Mouse (Mus musculus) T-cell, adult 2 months (primary cell): Measurements from ENCODE around the gene 4930402K13Rik.
"Not testable (repeated sequence)": the region's sequence is repeated elsewhere in the genome, so short reads cannot be mapped to it uniquely, and the experiment has no call there.

Experiments
- DNase-seq: peaks from one replicate; pipeline ENCODE4 v3.0.0; 2022; ENCODE audit warnings: low spot score

The 4930402K13Rik gene

DNA sequence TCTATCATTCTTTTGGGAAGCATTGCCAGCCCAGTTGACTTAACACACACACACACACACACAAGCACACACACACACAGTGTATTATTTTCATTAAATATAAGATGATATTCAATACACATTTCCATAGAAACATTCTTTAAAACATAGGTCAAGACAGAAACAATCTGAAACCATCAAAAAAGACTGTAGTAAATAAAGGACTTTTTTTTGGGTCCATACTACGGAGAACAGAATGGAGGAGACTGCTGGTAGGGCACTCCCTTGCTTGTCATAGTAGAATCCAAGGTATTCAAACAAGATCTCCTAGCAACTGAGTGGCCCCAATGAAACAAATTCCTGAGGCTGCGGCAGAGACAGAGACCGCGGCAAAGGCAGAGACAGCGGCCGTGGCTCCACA is at the start of gene 4930402K13Rik:
Gene 4930402K13Rik, plus strand, starts transcription at position 301 of the 400 bp plus-strand sequence.
- no peak for DNase-seq

DNA sequence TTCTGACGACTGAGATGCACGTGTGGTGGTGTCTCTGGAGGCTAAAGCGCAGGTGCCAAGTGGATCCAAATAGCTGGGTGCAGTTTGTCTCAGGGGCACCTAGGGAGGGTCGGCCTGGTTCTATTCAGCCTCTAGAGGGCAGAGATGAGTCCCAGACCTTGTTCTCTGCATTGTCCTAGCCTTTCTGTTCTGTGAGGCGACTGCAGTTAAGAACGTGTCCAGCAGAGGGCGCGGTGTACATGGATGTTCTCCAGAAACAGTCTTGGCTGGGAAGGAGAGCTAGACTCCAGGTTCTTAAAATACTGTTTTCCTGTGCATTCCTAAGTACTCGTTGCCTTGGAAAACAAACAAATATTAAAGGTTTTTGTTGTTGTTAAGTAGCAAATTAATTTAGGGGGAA is 43.4 kb upstream of the 4930402K13Rik start:
- peak; percentile 28 for DNase-seq

- DNase-seq, result no peak
These were observed 42.3 kb upstream of the 4930402K13Rik start for GRCm38 (mm10) chrX:9062101-9062500.

GRCm38 (mm10) chrX:9062715-9063114 is 41.6 kb upstream of the 4930402K13Rik start, which contains the start of gene Fthl17f:
Gene Fthl17f, plus strand, starts transcription at chrX:9063015.
- not testable (repeated sequence) for DNase-seq

DNA sequence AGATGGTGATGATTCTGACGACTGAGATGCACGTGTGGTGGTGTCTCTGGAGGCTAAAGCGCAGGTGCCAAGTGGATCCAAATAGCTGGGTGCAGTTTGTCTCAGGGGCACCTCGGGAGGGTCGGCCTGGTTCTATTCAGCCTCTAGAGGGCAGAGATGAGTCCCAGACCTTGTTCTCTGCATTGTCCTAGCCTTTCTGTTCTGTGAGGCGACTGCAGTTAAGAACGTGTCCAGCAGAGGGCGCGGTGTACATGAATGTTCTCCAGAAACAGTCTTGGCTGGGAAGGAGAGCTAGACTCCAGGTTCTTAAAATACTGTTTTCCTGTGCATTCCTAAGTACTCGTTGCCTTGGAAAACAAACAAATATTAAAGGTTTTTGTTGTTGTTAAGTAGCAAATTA is 26.7 kb upstream of the 4930402K13Rik start:
- peak; percentile 55 for DNase-seq

GRCm38 (mm10) chrX:9095066-9095465 is 9.3 kb upstream of the 4930402K13Rik start:
- DNase-seq, result not testable (repeated sequence)

DNA sequence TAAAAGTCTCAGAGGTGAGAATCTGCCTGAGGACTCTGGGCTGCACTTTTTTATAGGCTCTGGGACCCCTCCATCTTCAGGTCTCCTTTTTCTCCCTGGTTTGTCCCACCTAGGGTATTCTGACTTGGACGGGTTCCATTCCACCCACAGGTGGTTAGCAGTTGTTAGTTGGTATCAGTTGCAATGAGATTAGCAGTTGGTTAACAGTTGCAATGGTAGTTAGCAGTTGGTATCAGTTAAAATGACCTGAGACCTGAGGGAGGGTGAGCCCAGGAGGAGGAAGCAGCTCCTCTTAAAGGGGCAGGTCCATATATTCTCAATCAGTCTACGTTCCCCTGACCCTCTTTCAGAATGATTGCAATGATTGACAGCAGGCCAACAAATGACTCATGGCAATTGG is 6.0 kb downstream of the 4930402K13Rik start:
- DNase-seq, result no peak

- no peak for DNase-seq
These were observed 20.6 kb downstream of the 4930402K13Rik start for GRCm38 (mm10) chrX:9124928-9125327.

DNA sequence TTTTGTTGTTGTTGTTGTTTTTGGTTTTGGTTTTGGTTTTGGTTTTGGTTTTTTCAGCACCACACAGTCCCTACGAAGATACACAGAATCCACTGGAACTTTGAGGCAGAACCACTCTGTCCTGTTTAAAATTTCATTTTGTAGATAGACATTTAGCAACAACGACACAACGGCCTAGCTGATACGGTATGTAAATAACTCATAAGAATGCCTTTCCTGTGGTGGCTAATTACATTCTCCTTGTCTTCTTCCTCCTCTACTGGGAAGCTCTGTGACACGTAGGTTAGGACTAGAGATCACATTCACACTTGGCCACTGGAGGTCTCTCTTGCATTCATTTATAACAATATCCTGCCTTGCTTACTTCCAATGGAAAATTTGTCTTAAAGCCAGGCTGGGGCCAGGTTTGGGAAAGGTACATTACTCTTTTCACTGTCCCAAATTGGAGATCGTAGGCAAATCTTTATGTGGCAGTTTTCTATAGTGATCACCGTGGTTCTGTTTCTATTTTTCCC is 24.0 kb downstream of the 4930402K13Rik start:
- no peak for DNase-seq

- DNase-seq, result no peak
These were observed 35.1 kb downstream of the 4930402K13Rik start for GRCm38 (mm10) chrX:9139290-9139948.

DNA sequence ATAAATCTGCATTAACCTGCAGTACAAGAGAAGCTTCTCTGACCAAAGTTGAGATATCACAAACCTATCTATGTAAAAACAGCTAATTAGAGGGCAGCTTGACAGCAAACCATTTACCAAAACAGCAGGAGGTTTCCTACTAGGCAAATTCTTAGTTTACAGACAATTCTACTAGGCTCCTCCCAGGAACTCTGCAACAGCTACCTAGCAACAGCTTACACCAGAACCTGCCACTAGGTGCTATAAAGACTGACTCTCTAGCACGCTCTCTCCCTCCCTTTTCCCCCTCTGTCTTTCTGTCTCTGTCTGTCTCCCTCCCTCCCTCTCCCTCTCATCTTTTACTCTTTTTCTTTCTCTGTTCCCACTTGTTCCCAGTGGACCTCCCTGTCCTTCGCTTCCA is 38.3 kb downstream of the 4930402K13Rik start:
- DNase-seq, result no peak
